Comparison of ENCODE assay signal across 8 mouse cellular contexts in the genomic region with DNA sequence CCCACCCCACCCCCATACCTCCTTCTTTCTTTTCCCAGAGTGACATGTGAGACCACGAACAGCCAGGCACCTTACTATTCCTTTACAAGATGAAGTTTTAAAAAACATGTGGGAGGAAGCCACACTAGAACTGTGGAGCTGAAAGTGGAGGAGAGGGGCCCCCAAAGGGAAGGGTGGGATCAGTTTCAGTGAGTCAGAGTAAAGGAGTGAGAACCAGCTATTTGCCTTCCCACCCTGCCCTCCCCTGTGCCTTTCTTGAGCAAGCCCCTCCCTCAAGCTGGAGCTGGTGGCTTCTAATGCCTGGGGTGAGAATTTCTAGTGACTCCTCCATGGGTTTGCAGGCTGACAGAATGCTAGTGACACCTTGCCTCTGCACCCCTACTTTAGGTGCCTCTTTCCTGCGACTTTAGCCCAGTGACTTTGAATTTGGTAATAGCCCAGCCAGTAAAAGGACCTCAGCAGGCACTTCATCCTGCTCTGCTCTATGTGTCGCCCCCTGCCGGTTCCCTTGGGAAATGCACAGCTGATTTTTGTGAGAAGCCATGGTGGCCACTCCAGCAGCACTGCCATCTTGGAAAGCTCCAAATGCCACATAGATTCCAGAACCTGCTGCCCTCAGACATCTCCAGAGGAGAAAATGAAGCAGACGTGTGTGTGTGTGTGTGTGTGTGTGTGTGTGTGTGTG.
A peak's percentile ranks its signal among the peaks of the same experiment; 100 is the strongest.
DNase-seq lines count a peak whose midpoint lies in the region; ATAC-seq and TF ChIP-seq lines count a peak whose summit lies in the region.

No protein-coding gene starts in this region.

- no peak for ATAC-seq in liver, embryonic 12.5 days
- ATAC-seq in liver, embryonic 14.5 days (ENCODE audit: insufficient read depth): no peak
- ATAC-seq in activated CD4-positive, CD25-positive, alpha-beta regulatory T cell, adult 4 months: no peak

- peak; percentile 31; the same call in 1 of the 2 replicates for TF ChIP-seq CTCF in cortical plate, adult 2 months (IDR thresholded peaks at IDR 0.05; ENCODE audit: extremely low read depth, insufficient read depth, low read length)
- TF ChIP-seq CTCF in liver, embryonic 14.5 days (IDR thresholded peaks at IDR 0.05; ENCODE audit: low read depth): peak; percentile 76

- no peak for TF ChIP-seq EP300 in liver, embryonic 14.5 days (IDR thresholded peaks at IDR 0.05; ENCODE audit: low read depth)

- H3K36me3 ChIP-seq in liver, embryonic 12.5 days: no peaks in the 10 kb centered on the region
- no peaks in the 10 kb centered on the region for H3K36me3 ChIP-seq in liver, embryonic 14.5 days (replicated peaks; ENCODE audit: control insufficient read depth, insufficient read depth, low read depth)

- peaks cover 14% of the 10 kb centered on the region; the same call in 1 of the 2 replicates for H3K4me1 ChIP-seq in liver, embryonic 12.5 days
- no peaks in the 10 kb centered on the region for H3K4me1 ChIP-seq in cortical plate, adult 2 months (ENCODE audit: control insufficient read depth, insufficient read depth, low read length)
- H3K4me1 ChIP-seq in liver, embryonic 14.5 days (replicated peaks; ENCODE audit: control insufficient read depth in 2 of 2, insufficient read depth in 2 of 2, low read length in 1 of 2): peaks cover 0 to 7% of the 10 kb centered on the region in 2 experiments; a peak in 2 of 4 replicates

- H3K9me3 ChIP-seq in liver, embryonic 12.5 days (replicated peaks): no peaks in the 10 kb centered on the region
- H3K9me3 ChIP-seq in liver, embryonic 14.5 days (ENCODE audit: control insufficient read depth, low read length): no peaks in the 10 kb centered on the region

- H3K27me3 ChIP-seq in liver, embryonic 12.5 days (replicated peaks): no peaks in the 10 kb centered on the region; the same call in 1 of the 2 replicates
- no peaks in the 10 kb centered on the region for H3K27me3 ChIP-seq in liver, embryonic 14.5 days (ENCODE audit: control insufficient read depth, insufficient read depth, low read length)

- WGBS in liver, embryonic 12.5 days (ENCODE audit: insufficient replicate concordance): 21% methylated on average over 5 of the region's 5 CpGs
- 26% methylated on average over 5 of the region's 5 CpGs for WGBS in liver, embryonic 14.5 days (ENCODE audit: insufficient replicate concordance)

- DNase-seq in adrenal gland, adult (ENCODE audit: inconsistent age in 2 of 2, low spot score in 1 of 2): peak; percentile 23 to 69
- no peak for DNase-seq in adrenal gland, postnatal 4 days (ENCODE audit: low spot score in 2 of 2)
- DNase-seq in liver: peak; percentile 37
- DNase-seq in liver, embryonic 14.5 days (ENCODE audit: low read depth in 3 of 3, low spot score in 3 of 3): no peak
- peak; percentile 38 for DNase-seq in thymus, postnatal 0 days (ENCODE audit: low spot score)

- no peak overlapping the region for H3K27ac ChIP-seq in liver, embryonic 12.5 days
- no peak overlapping the region for H3K27ac ChIP-seq in cortical plate, adult 2 months (ENCODE audit: insufficient read depth, low read length)
- no peak overlapping the region for H3K27ac ChIP-seq in liver, embryonic 14.5 days

- H3K4me2 ChIP-seq in liver, embryonic 12.5 days: no peak overlapping the region
- no peak overlapping the region for H3K4me2 ChIP-seq in liver, embryonic 14.5 days (ENCODE audit: low read depth)

- no peak for TF ChIP-seq POLR2A in cortical plate, adult 2 months (IDR thresholded peaks at IDR 0.05; ENCODE audit: extremely low read depth, insufficient read depth, low read length)

- no peak overlapping the region for H3K9ac ChIP-seq in liver, embryonic 12.5 days
- H3K9ac ChIP-seq in liver, embryonic 14.5 days (replicated peaks): no peak overlapping the region

- no peak overlapping the region for H3K4me3 ChIP-seq in liver, embryonic 12.5 days
- no peak overlapping the region for H3K4me3 ChIP-seq in cortical plate, adult 2 months (ENCODE audit: insufficient read depth, low read length)
- no peak overlapping the region for H3K4me3 ChIP-seq in liver, embryonic 14.5 days (ENCODE audit: insufficient read depth in 1 of 2, low read depth in 2 of 2, low read length in 2 of 2)

Comparison
In these comparisons a context has a peak if more than half of its experiments do, and no peak if none do; other contexts are left out.
1. DNase-seq: peak in adrenal gland, adult (2 of 2), liver (single experiment) and thymus, postnatal 0 days (single experiment); none in adrenal gland, postnatal 4 days (0 of 2) and liver, embryonic 14.5 days (0 of 3).